Mouse (Mus musculus) heart, embryonic 10.5 days (tissue): ENCODE measurements around the gene Pknox2. TPM values are rescaled to one million over a fixed set of nuclear protein-coding genes. Genes with fewer than 3 reads are reported as not detected.

ENCODE experiments used
- DNase-seq: peaks from one replicate; pipeline ENCODE4 v3.0.0-alpha.2; 2017; ENCODE audit warnings: low spot score
- H3K27ac ChIP-seq: fragments of 300-500 bp; sonication (generic); 2 replicates; pipeline ENCODE4 v1.5.1; 2016; ENCODE audit warnings: mild to moderate bottlenecking
- H3K27me3 ChIP-seq: fragments of 300-500 bp; sonication (generic); 2 replicates; pipeline ENCODE4 v1.6.1; 2016; ENCODE audit warnings: mild to moderate bottlenecking; ENCODE audit not compliant: poor library complexity, insufficient read depth, severe bottlenecking
- H3K36me3 ChIP-seq: fragments of 300-500 bp; sonication (generic); 2 replicates; pipeline ENCODE4 v1.6.1; 2016; ENCODE audit warnings: mild to moderate bottlenecking, moderate library complexity
- H3K4me1 ChIP-seq: fragments of 300-500 bp; sonication (generic); 2 replicates; pipeline ENCODE4 v1.6.1; 2016; ENCODE audit warnings: mild to moderate bottlenecking
- H3K4me3 ChIP-seq: fragments of 300-500 bp; sonication (generic); 2 replicates; pipeline ENCODE4 v1.5.1; 2016; ENCODE audit warnings: mild to moderate bottlenecking, moderate library complexity
- H3K9me3 ChIP-seq: fragments of 300-500 bp; sonication (generic); 2 replicates; pipeline ENCODE4 v1.6.1; 2016; ENCODE audit warnings: mild to moderate bottlenecking, moderate library complexity
- WGBS: fragments of 180-500 bp; shearing (Covaris S2); methylation state at CpG from one replicate; pipeline ENCODE4 v1.1.7; 2016; 5-methylcytosine and 5-hydroxymethylcytosine counted together
- polyA plus RNA-seq: library from polyadenylated mRNA; unstranded; fragments of >200 nt; fragmentation: Nextera tagmentation; extraction: Ambion mirVana; gene quantifications from 2 replicates; pipeline ENCODE4 v1.2.1, GENCODE M21; 2016

The Pknox2 gene
- polyA plus RNA-seq, 1 experiment from 2014 or later, result 9.1 TPM

- Histone ChIP-seq H3K9me3 (no peaks in the 10 kb centered on the region), H3K27me3 (no peaks in the 10 kb centered on the region), H3K36me3 (no peaks in the 10 kb centered on the region), H3K4me1 (peaks cover 30% of the 10 kb centered on the region), H3K4me3 (no peak overlapping the region), H3K27ac (no peak overlapping the region)
- DNase-seq, result no peak
- 93% methylated on average over 4 of the region's 4 CpGs for WGBS
Measured at GRCm38 (mm10) chr9:37051669-37052068, 95.5 kb downstream of the Pknox2 start.

GRCm38 (mm10) chr9:37047490-37047889 is 99.7 kb downstream of the Pknox2 start:
- H3K36me3 ChIP-seq, result no peaks in the 10 kb centered on the region
- H3K27me3 ChIP-seq, result no peaks in the 10 kb centered on the region
- H3K27ac ChIP-seq, result no peak overlapping the region
- no peak for DNase-seq
- peaks cover 3% of the 10 kb centered on the region for H3K4me1 ChIP-seq
- no peak overlapping the region for H3K4me3 ChIP-seq
- WGBS, result 62% methylated on average over 5 of the region's 5 CpGs
- H3K9me3 ChIP-seq, result no peaks in the 10 kb centered on the region

- H3K27me3 ChIP-seq, result no peaks in the 10 kb centered on the region
- H3K4me1 ChIP-seq, result no peaks in the 10 kb centered on the region
- H3K4me3 ChIP-seq, result no peak overlapping the region
- no peaks in the 10 kb centered on the region for H3K9me3 ChIP-seq
- DNase-seq, result no peak
- H3K27ac ChIP-seq, result no peak overlapping the region
- H3K36me3 ChIP-seq, result no peaks in the 10 kb centered on the region
- 76% methylated on average over 1 of the region's 1 CpGs for WGBS
Measured at GRCm38 (mm10) chr9:37045875-37046274, 101.3 kb downstream of the Pknox2 start.

GRCm38 (mm10) chr9:37044165-37044564 is 103.0 kb downstream of the Pknox2 start:
- Histone ChIP-seq H3K9me3 (no peaks in the 10 kb centered on the region), H3K36me3 (no peaks in the 10 kb centered on the region), H3K27me3 (no peaks in the 10 kb centered on the region), H3K4me3 (no peak overlapping the region), H3K4me1 (no peaks in the 10 kb centered on the region), H3K27ac (no peak overlapping the region)
- no peak for DNase-seq
- 73% methylated on average over 1 of the region's 1 CpGs for WGBS

GRCm38 (mm10) chr9:37038859-37039258 is 108.3 kb downstream of the Pknox2 start:
- Histone ChIP-seq H3K27me3 (no peaks in the 10 kb centered on the region), H3K4me3 (no peak overlapping the region), H3K27ac (no peak overlapping the region), H3K36me3 (no peaks in the 10 kb centered on the region), H3K4me1 (peaks cover 21% of the 10 kb centered on the region), H3K9me3 (no peaks in the 10 kb centered on the region)
- no peak for DNase-seq
- 87% methylated on average over 3 of the region's 3 CpGs for WGBS

GRCm38 (mm10) chr9:37038445-37038844 is 108.8 kb downstream of the Pknox2 start:
- H3K4me1 ChIP-seq, result peaks cover 22% of the 10 kb centered on the region
- no peak overlapping the region for H3K27ac ChIP-seq
- no peak for DNase-seq
- no peaks in the 10 kb centered on the region for H3K36me3 ChIP-seq
- H3K9me3 ChIP-seq, result no peaks in the 10 kb centered on the region
- WGBS, result 61% methylated on average over 7 of the region's 7 CpGs
- no peaks in the 10 kb centered on the region for H3K27me3 ChIP-seq
- no peak overlapping the region for H3K4me3 ChIP-seq

- Histone ChIP-seq H3K4me1 (peaks cover 22% of the 10 kb centered on the region), H3K4me3 (no peak overlapping the region), H3K27ac (no peak overlapping the region), H3K36me3 (no peaks in the 10 kb centered on the region), H3K9me3 (no peaks in the 10 kb centered on the region), H3K27me3 (no peaks in the 10 kb centered on the region)
- WGBS, result 80% methylated on average over 12 of the region's 12 CpGs
- DNase-seq, result no peak
Measured at GRCm38 (mm10) chr9:37037405-37037804, 109.8 kb downstream of the Pknox2 start.

GRCm38 (mm10) chr9:37035248-37035647 is 112.0 kb downstream of the Pknox2 start:
- H3K36me3 ChIP-seq, result no peaks in the 10 kb centered on the region
- peaks cover 34% of the 10 kb centered on the region for H3K4me1 ChIP-seq
- H3K4me3 ChIP-seq, result no peak overlapping the region
- DNase-seq, result no peak
- no peak overlapping the region for H3K27ac ChIP-seq
- 85% methylated on average over 3 of the region's 3 CpGs for WGBS
- no peaks in the 10 kb centered on the region for H3K27me3 ChIP-seq
- H3K9me3 ChIP-seq, result no peaks in the 10 kb centered on the region

- WGBS, result 69% methylated on average over 1 of the region's 1 CpGs
- Histone ChIP-seq H3K27ac (no peak overlapping the region), H3K4me3 (no peak overlapping the region), H3K36me3 (no peaks in the 10 kb centered on the region), H3K4me1 (peaks cover 42% of the 10 kb centered on the region), H3K27me3 (0 out of 2 replicates have a peak, but pooled peaks cover under 1% of the 10 kb centered on the region), H3K9me3 (no peaks in the 10 kb centered on the region)
- DNase-seq, result no peak
Measured at GRCm38 (mm10) chr9:37034316-37034715, 112.9 kb downstream of the Pknox2 start.

GRCm38 (mm10) chr9:37030347-37031213 is 116.6 kb downstream of the Pknox2 start:
- Histone ChIP-seq H3K27me3 (0 out of 2 replicates have a peak, but pooled peaks cover 6% of the 10 kb centered on the region), H3K36me3 (no peaks in the 10 kb centered on the region), H3K27ac (peak overlapping the region; percentile 74), H3K9me3 (no peaks in the 10 kb centered on the region), H3K4me1 (peaks cover 35% of the 10 kb centered on the region), H3K4me3 (peak overlapping the region; percentile 12; the same call in 1 of the 2 replicates)
- peak; percentile 79 for DNase-seq
- 14% methylated on average over 9 of the region's 9 CpGs for WGBS

GRCm38 (mm10) chr9:37029811-37030346 is 117.3 kb downstream of the Pknox2 start:
- 0 out of 2 replicates have a peak, but pooled peaks cover 6% of the 10 kb centered on the region for H3K27me3 ChIP-seq
- H3K27ac ChIP-seq, result peak overlapping the region; percentile 74
- no peak for DNase-seq
- H3K36me3 ChIP-seq, result no peaks in the 10 kb centered on the region
- H3K9me3 ChIP-seq, result no peaks in the 10 kb centered on the region
- H3K4me3 ChIP-seq, result no peak overlapping the region
- H3K4me1 ChIP-seq, result peaks cover 35% of the 10 kb centered on the region
- WGBS, result 63% methylated on average over 3 of the region's 3 CpGs

GRCm38 (mm10) chr9:37027825-37028575 is 119.2 kb downstream of the Pknox2 start:
- H3K36me3 ChIP-seq, result no peaks in the 10 kb centered on the region

GRCm38 (mm10) chr9:37025913-37026312 is 121.3 kb downstream of the Pknox2 start:
- no peak overlapping the region for H3K27ac ChIP-seq
- no peaks in the 10 kb centered on the region for H3K36me3 ChIP-seq
- DNase-seq, result no peak
- 0 out of 2 replicates have a peak, but pooled peaks cover 6% of the 10 kb centered on the region for H3K27me3 ChIP-seq
- H3K9me3 ChIP-seq, result no peaks in the 10 kb centered on the region
- H3K4me1 ChIP-seq, result peaks cover 44% of the 10 kb centered on the region
- no peak overlapping the region for H3K4me3 ChIP-seq
- WGBS, result 63% methylated on average over 3 of the region's 3 CpGs

More at GRCm38 (mm10) chr9:37027825-37028575, 119.2 kb downstream of the Pknox2 start:
- no peak overlapping the region for H3K27ac ChIP-seq
- 80% methylated on average over 7 of the region's 7 CpGs for WGBS
- no peak for DNase-seq
- H3K27me3 ChIP-seq, result 0 out of 2 replicates have a peak, but pooled peaks cover 6% of the 10 kb centered on the region
- H3K4me3 ChIP-seq, result no peak overlapping the region
- H3K4me1 ChIP-seq, result peaks cover 31% of the 10 kb centered on the region
- no peaks in the 10 kb centered on the region for H3K9me3 ChIP-seq
